Mouse (Mus musculus) neural tube, embryonic 11.5 days (tissue): ENCODE measurements around the gene Ube2o. TPM values are rescaled to one million over a fixed set of nuclear protein-coding genes. Genes with fewer than 3 reads are reported as not detected.

Source experiments
- ATAC-seq: fragments of 200-750 bp; cut with Nextera tagmentation; 2 replicates; pipeline ENCODE4 v1.8.0; 2017; ENCODE audit warnings: moderate number of reproducible peaks, mild to moderate bottlenecking, moderate TSS enrichment, moderate library complexity; ENCODE audit not compliant: insufficient read depth, low FRiP score, low TSS enrichment
- DNase-seq: peaks from one replicate; pipeline ENCODE4 v3.0.0-alpha.2; 2015; ENCODE audit warnings: low spot score
- H3K27ac ChIP-seq: fragments of 300-500 bp; sonication (generic); 2 replicates; pipeline ENCODE4 v1.5.1; 2014; ENCODE audit warnings: low read depth, mild to moderate bottlenecking, low read length
- H3K27me3 ChIP-seq: fragments of 300-500 bp; sonication (generic); 2 replicates; pipeline ENCODE4 v1.6.1; 2014; ENCODE audit warnings: mild to moderate bottlenecking, low read length, mixed read lengths; ENCODE audit not compliant: control insufficient read depth, insufficient read depth
- H3K36me3 ChIP-seq: fragments of 300-500 bp; sonication (generic); 2 replicates; pipeline ENCODE4 v1.6.1; 2014; ENCODE audit warnings: mild to moderate bottlenecking, low read length, moderate library complexity, mixed read lengths; ENCODE audit not compliant: control insufficient read depth, insufficient read depth
- H3K4me1 ChIP-seq: fragments of 300-500 bp; sonication (generic); 2 replicates; pipeline ENCODE4 v1.6.1; 2014; ENCODE audit warnings: low read length, mixed read lengths; ENCODE audit not compliant: control insufficient read depth, insufficient read depth
- H3K4me2 ChIP-seq: fragments of 300-500 bp; sonication (generic); 2 replicates; pipeline ENCODE4 v1.6.1; 2014; ENCODE audit warnings: low read depth, mild to moderate bottlenecking, moderate library complexity
- H3K4me3 ChIP-seq: fragments of 300-500 bp; sonication (generic); 2 replicates; pipeline ENCODE4 v1.5.1; 2014; ENCODE audit warnings: low read depth, low read length
- H3K9ac ChIP-seq: fragments of 300-500 bp; sonication (generic); 2 replicates; pipeline ENCODE4 v1.6.1; 2014; ENCODE audit warnings: mild to moderate bottlenecking, low read length
- H3K9me3 ChIP-seq: fragments of 300-500 bp; sonication (generic); 2 replicates; pipeline ENCODE4 v1.6.1; 2016; ENCODE audit warnings: low read length; ENCODE audit not compliant: control insufficient read depth
- WGBS: fragments of 180-500 bp; shearing (Covaris S2); extraction: QIAGEN DNeasy Blood & Tissue Kit; methylation state at CpG from one replicate; pipeline ENCODE4 v1.1.7; 2014; 5-methylcytosine and 5-hydroxymethylcytosine counted together
- polyA plus RNA-seq: library from polyadenylated mRNA; unstranded; fragments of >200 nt; fragmentation: Nextera tagmentation; extraction: Ambion mirVana; gene quantifications from 2 replicates; pipeline ENCODE4 v1.2.1, GENCODE M21; 2014

Ube2o gene
- polyA plus RNA-seq: 28.8 and 29.1 TPM in 2 replicates

DNA sequence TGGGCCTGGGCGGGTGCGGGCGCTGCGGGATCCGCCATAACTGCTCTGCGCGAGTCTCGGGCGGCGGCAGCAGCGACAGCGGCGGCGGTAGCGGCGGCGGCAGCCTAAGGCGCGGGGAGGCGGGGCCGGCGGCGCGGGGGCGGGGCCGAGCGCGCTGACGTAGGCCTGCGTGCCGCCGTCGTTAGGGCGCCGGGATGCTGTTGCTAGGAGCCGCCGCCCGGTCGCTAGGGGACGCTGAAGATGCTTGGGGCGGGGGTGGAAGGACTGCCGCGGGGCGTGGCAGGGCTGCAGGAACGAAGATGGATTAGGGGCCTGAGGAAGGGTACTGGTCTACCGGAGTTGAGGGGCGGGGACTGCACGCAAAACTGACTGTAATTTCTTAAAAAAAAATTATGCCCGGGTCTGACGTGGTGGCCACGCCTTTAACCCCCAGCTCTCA lies at the start of gene Ube2o:
Gene Ube2o (minus strand): TSS at position 72 of the 439 bp plus-strand sequence.
- Histone ChIP-seq H3K9ac (peak within 1 kb of the TSS; percentile 93), H3K27ac (peak within 1 kb of the TSS; percentile 88), H3K9me3 (no peaks in the 10 kb centered on the region), H3K4me1 (peaks cover 6% of the 10 kb centered on the region), H3K36me3 (no peaks in the 10 kb centered on the region), H3K4me3 (peak within 1 kb of the TSS; percentile 98), H3K27me3 (no peaks in the 10 kb centered on the region), H3K4me2 (peak within 1 kb of the TSS; percentile 59)
- ATAC-seq: peak; percentile 80
- DNase-seq: peak; percentile 92
- 3% methylated on average over 20 of the region's 51 CpGs for WGBS

DNA sequence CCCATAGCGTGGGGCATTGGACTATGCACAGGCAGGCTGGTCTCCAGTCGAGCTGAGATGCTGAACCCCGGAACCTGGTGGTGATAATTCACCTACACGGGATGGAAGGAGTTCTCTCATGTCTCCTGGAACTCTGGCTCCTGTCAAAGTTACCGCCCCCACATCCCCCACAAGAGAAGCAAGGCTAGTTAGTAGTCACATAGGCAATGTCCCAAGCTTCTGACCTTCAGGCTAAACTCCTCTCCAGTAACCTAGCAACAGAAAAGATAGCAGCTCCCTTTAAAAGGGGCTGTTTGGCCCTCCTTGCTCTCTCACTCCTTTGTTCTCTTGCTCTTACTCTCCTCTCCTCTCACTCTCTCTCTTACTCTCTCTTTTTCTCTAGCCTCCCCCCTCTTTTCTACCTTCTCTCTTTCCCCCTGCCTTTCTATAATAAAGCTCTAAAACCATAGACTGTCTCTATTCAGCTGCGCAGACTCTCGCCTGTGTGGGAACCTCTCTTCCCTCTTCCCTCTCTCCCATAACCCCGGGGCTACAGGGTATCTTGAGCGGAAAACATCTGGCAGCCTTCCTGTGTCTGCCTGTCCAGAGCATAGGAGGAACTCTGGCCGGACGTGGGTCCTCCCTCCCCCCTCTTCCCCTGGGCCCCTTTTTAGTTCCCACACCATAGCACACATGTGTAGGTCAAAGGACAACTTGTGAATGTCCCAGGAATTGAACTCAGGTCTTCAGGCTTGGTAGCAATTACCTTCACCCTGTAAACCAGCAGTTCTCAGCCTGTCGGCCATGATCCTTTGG lies 49.1 kb upstream of the Ube2o start:
- no peaks in the 10 kb centered on the region for H3K9me3 ChIP-seq
- H3K4me1 ChIP-seq: no peaks in the 10 kb centered on the region
- DNase-seq: no peak
- no peak overlapping the region for H3K4me3 ChIP-seq
- no peaks in the 10 kb centered on the region for H3K36me3 ChIP-seq
- no peak overlapping the region for H3K9ac ChIP-seq
- H3K27ac ChIP-seq: no peak overlapping the region
- no peak for ATAC-seq
- no peaks in the 10 kb centered on the region for H3K27me3 ChIP-seq
- H3K4me2 ChIP-seq: no peak overlapping the region
- WGBS: 56% methylated on average over 12 of the region's 12 CpGs

DNA sequence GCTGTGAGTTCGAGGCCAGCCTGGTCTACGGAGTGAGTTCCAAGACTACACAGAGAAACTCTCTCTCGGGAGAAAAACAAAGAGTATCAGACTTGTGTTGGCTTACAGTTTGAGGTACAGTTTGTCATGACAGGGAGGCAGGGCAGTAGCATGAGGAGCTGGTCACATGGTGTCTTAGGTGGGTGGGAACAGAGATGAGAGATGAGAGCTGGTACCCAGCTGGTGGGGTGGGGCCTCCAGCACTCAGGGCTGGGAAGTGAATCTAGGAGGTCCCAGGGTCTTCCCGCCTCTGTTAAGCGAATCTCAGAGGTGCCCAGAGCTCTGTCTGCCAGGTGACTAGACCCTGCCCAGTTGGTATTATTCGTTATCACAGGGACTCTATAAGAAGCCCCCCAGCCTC lies 48.2 kb upstream of the Ube2o start:
- H3K4me1 ChIP-seq: no peaks in the 10 kb centered on the region
- 85% methylated on average over 6 of the region's 6 CpGs for WGBS
- no peak overlapping the region for H3K4me2 ChIP-seq
- H3K27ac ChIP-seq: no peak overlapping the region
- H3K4me3 ChIP-seq: no peak overlapping the region
- ATAC-seq (no peak), DNase-seq (no peak)
- H3K9me3 ChIP-seq: no peaks in the 10 kb centered on the region
- no peaks in the 10 kb centered on the region for H3K36me3 ChIP-seq
- 0 out of 2 replicates have a peak, but pooled peaks cover 3% of the 10 kb centered on the region for H3K27me3 ChIP-seq
- no peak overlapping the region for H3K9ac ChIP-seq

DNA sequence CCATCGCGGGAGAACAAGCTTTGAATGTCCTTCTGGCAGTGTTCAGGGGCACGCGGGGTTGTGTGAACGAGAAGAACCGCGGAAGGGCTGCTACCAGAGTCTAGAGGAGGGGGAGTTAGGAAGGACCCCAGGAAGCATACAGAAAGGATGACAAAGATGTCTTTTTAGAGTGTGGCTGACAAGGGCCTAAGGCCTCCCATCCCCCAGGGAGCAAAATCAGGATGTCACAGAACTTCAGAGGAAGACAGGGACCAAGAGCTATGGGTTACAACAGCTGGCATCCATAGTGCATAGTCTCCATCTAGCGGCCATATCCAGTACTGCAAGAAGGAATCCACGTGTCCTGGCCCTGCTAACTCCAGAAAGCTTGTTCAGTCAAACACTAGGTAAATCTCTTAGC lies 47.5 kb upstream of the Ube2o start:
- WGBS: 64% methylated on average over 9 of the region's 9 CpGs
- Histone ChIP-seq H3K27ac (no peak overlapping the region), H3K36me3 (no peaks in the 10 kb centered on the region), H3K27me3 (peaks cover 4% of the 10 kb centered on the region; the same call in 1 of the 2 replicates), H3K9ac (no peak overlapping the region), H3K4me2 (no peak overlapping the region), H3K9me3 (no peaks in the 10 kb centered on the region), H3K4me3 (no peak overlapping the region), H3K4me1 (no peaks in the 10 kb centered on the region)
- DNase-seq (peak; percentile 83), ATAC-seq (no peak; the same call in 1 of the 2 replicates)

DNA sequence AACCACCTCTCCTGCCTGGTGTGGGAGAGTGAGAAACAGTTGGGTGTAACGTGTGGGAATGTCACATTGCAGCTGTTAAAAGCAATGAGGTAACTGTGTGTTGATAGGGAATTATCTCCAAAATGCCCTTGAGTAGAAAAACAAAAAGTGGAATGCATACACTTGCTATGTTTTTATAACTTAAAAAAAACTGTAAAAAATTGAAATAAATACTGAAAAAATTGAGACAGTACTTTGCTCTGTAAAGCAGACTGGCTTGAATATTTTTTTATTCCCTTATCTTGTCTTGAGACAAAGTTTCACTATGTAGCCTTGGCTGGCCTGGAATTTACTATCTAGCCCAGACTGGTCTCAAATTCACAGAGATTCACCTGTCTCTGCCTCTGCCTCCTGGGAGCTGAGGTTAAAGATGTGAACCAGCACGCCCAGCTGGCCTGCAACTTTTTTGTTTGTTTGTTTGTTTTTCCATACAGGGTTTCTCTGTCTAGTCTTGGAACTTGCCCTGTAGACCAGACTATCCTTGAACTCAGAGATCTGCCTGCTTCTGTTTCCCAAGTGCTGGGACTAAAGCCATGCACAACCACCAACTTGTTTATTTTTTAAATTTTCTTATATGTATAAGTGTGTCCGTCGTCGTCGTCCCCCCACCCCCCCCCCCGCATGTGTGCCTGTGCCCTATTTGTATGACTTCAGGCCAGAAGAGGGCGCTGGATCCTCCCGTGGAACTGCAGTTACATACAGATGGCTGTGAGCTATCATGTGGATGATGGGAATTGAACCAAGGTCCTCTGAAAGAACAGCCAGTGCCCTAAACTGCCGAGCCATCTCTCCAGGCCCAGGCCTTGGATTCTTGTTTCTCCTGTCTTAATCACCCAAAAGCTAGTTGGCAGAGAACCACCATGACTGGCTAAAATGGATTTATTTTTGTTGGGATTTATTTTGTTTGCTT lies 46.1 kb upstream of the Ube2o start:
- Histone ChIP-seq H3K9ac (no peak overlapping the region), H3K4me1 (no peaks in the 10 kb centered on the region), H3K36me3 (no peaks in the 10 kb centered on the region), H3K4me3 (no peak overlapping the region), H3K27me3 (peaks cover 13% of the 10 kb centered on the region), H3K4me2 (no peak overlapping the region), H3K27ac (no peak overlapping the region), H3K9me3 (no peaks in the 10 kb centered on the region)
- ATAC-seq: no peak
- no peak for DNase-seq
- 51% methylated on average over 10 of the region's 10 CpGs for WGBS

DNA sequence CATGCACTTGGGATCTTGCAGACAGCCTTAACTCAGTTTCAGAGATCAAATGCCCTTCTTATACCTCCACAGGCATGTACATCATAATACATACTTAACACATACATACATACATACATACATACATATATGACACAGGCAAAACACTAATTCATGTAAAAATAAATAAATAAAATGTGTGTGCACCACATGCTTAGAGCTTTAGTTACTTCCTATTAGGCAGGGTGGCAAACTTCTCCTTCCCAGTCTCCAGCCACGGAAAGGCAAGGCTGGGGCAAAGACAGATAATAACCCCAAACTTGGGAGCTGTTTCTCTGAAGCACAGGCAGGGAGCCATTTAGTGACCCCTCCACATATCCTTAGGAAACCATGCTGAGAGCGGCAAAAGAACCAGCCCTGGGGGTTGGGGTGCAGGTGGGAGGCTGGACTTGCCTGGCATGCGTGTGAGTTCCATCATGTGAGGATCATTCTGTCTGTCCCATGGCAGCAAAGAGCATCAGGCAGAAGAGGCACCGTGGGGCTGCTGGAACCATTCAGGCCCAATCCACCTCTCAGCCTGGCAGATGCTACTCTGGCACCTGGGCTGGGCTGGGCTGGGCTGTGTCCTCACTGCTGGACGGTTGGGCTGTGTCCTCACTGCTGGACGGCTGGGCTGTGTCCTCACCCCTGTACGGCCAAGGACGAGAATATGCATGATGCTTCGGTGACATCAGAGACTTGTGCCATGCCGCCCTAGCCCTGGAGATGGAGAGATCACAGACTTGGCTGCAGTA lies 45.2 kb upstream of the Ube2o start, which contains the start of gene Rhbdf2:
Gene Rhbdf2 (minus strand): TSS at position 721 of the 773 bp plus-strand sequence.
- Histone ChIP-seq H3K4me3 (no peak within 1 kb of the TSS), H3K36me3 (no peaks in the 10 kb centered on the region), H3K27me3 (peaks cover 13% of the 10 kb centered on the region), H3K4me2 (no peak within 1 kb of the TSS), H3K9me3 (no peaks in the 10 kb centered on the region), H3K4me1 (0 out of 2 replicates have a peak, but pooled peaks cover under 1% of the 10 kb centered on the region), H3K27ac (no peak within 1 kb of the TSS), H3K9ac (no peak within 1 kb of the TSS)
- DNase-seq (no peak), ATAC-seq (no peak)
- 76% methylated on average over 10 of the region's 10 CpGs for WGBS

DNA sequence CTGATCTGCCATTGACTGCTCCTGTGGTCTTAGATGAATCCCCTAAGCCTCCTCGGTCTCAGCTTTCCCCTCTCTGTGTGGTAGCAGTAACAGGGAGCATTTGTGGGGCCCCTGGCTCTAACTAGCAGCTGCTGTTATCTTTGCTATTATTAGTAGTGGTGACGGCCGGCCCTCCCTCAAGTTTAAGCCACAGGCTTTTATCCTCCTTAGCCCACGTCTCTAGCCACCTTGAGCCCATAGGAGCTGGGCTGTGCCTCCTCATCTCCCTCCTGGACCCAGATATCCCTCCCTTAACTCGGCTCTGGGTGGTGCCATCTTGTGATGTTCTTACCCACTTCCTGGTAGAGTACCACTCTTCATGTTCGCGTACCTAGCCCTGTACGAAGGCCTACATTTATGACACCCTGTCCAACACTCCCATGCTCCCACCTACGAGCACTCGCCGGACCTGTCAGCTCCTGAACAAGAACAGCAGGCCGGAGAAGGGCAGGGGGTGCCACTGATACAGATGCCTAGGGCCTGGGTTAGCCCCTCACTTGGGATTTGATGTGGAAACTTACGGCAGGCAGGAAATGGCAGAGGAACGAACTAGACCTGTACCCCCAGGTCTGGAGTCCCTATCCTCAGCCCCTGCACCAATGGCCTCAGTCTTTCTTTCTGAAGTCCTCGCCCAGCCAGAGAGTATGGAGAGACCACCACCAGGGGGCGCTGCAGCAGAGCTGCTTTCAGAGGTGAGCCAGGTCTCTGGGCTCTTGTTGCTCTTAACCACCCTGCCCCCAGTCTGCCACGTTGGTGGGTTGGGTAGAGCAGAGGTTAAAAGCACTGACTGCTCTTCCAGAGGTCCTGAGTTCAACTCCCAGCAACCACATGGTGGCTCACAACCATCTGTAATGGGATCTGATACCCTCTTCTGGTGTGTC lies 44.1 kb upstream of the Ube2o start:
- WGBS: 74% methylated on average over 17 of the region's 17 CpGs
- no peak overlapping the region for H3K27ac ChIP-seq
- no peak overlapping the region for H3K4me3 ChIP-seq
- no peak overlapping the region for H3K4me2 ChIP-seq
- peaks cover 13% of the 10 kb centered on the region for H3K27me3 ChIP-seq
- H3K4me1 ChIP-seq: peaks cover 6% of the 10 kb centered on the region; the same call in 1 of the 2 replicates
- no peaks in the 10 kb centered on the region for H3K9me3 ChIP-seq
- H3K9ac ChIP-seq: no peak overlapping the region
- ATAC-seq (no peak), DNase-seq (peak; percentile 59)
- H3K36me3 ChIP-seq: no peaks in the 10 kb centered on the region
